Mouse (Mus musculus) limb, embryonic 12.5 days (tissue): ENCODE data around the gene Zic2. TPM values are rescaled to one million over a fixed set of nuclear protein-coding genes. Genes with fewer than 3 reads are reported as not detected.
A peak's percentile ranks its signal among the peaks of the same experiment; 100 is the strongest.

Source experiments
- ATAC-seq: fragments of 200-750 bp; cut with Nextera tagmentation; 2 replicates; pipeline ENCODE4 v1.8.0; 2017; ENCODE audit warnings: low read depth, moderate TSS enrichment; ENCODE audit not compliant: insufficient number of reproducible peaks, insufficient read depth, low FRiP score, low TSS enrichment
- H3K27ac ChIP-seq: fragments of 300-500 bp; sonication (generic); 2 replicates; pipeline ENCODE4 v1.5.1; 2016; ENCODE audit warnings: mild to moderate bottlenecking, moderate library complexity
- H3K27me3 ChIP-seq: fragments of 300-500 bp; sonication (generic); 2 replicates; pipeline ENCODE4 v1.6.1; 2016; ENCODE audit warnings: mild to moderate bottlenecking, moderate library complexity
- H3K36me3 ChIP-seq: fragments of 300-500 bp; sonication (generic); 2 replicates; pipeline ENCODE4 v1.6.1; 2016; ENCODE audit warnings: mild to moderate bottlenecking, moderate library complexity
- H3K4me1 ChIP-seq: fragments of 300-500 bp; sonication (generic); replicated peaks from 2 replicates; pipeline ENCODE4 v1.6.1; 2016
- H3K4me2 ChIP-seq: fragments of 300-500 bp; sonication (generic); 2 replicates; pipeline ENCODE4 v1.6.1; 2016; ENCODE audit warnings: mild to moderate bottlenecking, moderate library complexity
- H3K4me3 ChIP-seq: fragments of 300-500 bp; sonication (generic); replicated peaks from 2 replicates; pipeline ENCODE4 v1.5.1; 2016; ENCODE audit warnings: mild to moderate bottlenecking
- H3K9ac ChIP-seq: fragments of 300-500 bp; sonication (generic); replicated peaks from 2 replicates; pipeline ENCODE4 v1.6.1; 2016; ENCODE audit warnings: mild to moderate bottlenecking, moderate library complexity
- H3K9me3 ChIP-seq: fragments of 300-500 bp; sonication (generic); 2 replicates; pipeline ENCODE4 v1.6.1; 2016; ENCODE audit warnings: mild to moderate bottlenecking, moderate library complexity
- whole genome bisulfite sequencing: fragments of 180-500 bp; shearing (Covaris S2); methylation state at CpG from one replicate; pipeline ENCODE4 v1.1.7; 2016; 5-methylcytosine and 5-hydroxymethylcytosine counted together
- polyA plus RNA-seq: library from polyadenylated mRNA; unstranded; fragments of >200 nt; fragmentation: Nextera tagmentation; extraction: Ambion mirVana; gene quantifications from 2 replicates; pipeline ENCODE4 v1.2.1, GENCODE M21; 2016

Gene Zic2
- polyA plus RNA-seq, 1 experiment from 2014 or later: 8.0 TPM

DNA sequence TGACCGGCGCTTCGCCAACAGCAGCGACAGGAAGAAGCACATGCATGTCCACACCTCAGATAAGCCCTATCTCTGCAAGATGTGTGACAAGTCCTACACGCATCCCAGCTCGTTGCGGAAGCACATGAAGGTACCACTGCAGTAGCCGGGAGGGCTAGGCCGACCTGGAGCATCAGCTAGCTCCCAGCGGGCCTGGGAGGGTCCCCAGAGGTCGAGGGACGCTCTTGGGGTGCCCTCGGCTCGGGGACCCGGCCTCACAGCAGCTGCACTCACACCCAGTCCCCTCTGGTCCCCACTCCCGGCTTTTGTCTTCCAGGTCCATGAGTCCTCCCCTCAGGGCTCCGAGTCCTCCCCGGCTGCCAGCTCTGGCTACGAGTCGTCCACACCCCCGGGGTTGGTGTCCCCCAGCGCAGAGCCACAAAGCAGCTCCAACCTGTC, 3.4 kb downstream of the Zic2 start:
- Histone ChIP-seq H3K4me3 (peak overlapping the region; percentile 78), H3K9me3 (no peaks in the 10 kb centered on the region), H3K27ac (peak overlapping the region; percentile 79), H3K27me3 (peaks cover 71% of the 10 kb centered on the region), H3K4me1 (peaks cover 49% of the 10 kb centered on the region), H3K4me2 (peak overlapping the region; percentile 81), H3K36me3 (no peaks in the 10 kb centered on the region; the same call in 1 of the 2 replicates), H3K9ac (peak overlapping the region; percentile 96)
- ATAC-seq: no peak
- WGBS: 2% methylated on average over 22 of the region's 22 CpGs

DNA sequence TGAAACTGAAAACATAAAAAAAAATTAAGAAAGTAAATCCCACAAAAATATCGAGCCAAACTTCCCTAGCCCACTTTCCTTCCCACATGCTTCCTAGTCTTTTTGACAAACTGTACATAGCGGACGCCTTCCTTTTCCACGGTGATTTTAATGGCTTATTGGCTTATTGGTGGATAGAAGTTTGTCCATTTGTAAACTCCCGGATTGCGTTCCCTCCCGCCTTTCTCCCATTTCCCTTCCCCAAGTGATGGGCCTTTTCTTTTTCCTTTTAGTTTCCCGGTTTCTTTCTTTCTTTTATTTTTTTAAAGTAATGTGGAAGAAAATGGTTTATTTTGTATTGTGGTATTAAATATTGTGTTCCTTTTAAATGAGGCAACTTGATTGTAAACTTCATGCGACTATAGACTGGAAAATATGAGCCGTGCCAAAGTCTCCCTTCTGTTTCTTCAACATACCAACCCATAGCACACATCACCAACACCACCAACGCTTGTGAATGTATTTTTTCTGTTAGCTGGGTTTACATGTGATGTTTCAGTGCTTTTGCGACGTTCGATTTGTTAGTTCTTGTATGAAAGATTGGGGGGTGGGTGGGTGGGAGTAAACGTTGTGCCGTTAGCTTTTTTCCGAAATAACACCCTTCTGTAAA, 4.3 kb downstream of the Zic2 start:
- no peaks in the 10 kb centered on the region; the same call in 1 of the 2 replicates for H3K36me3 ChIP-seq
- peak overlapping the region; percentile 50 for H3K9ac ChIP-seq
- peaks cover 54% of the 10 kb centered on the region for H3K4me1 ChIP-seq
- H3K27me3 ChIP-seq: peaks cover 71% of the 10 kb centered on the region
- peak overlapping the region; percentile 81 for H3K4me2 ChIP-seq
- no peak for ATAC-seq
- peak overlapping the region; percentile 47; the same call in 1 of the 2 replicates for H3K27ac ChIP-seq
- H3K4me3 ChIP-seq: peak overlapping the region; percentile 34
- 11% methylated on average over 17 of the region's 17 CpGs for WGBS
- no peaks in the 10 kb centered on the region for H3K9me3 ChIP-seq

DNA sequence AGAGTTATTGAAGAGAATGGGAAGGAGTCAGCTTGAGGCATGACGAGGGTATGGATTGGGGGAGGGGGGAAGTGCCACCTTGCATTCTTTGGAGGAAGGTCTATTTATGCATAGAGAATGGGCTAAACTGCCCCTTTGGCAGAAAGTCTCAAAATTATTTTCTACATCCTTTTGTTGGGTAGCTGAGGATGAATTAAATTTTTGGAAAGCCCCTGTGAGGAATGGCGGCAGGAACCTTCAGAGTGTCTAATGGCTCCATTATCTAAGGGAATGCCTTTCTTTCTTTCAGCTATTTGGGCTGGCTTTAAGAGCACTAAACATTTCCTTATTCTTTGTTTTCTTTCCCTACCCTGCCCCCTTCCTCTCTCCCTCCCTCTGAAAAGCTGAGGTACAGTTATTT, 5.1 kb downstream of the Zic2 start:
- no peak overlapping the region; the same call in 1 of the 2 replicates for H3K9ac ChIP-seq
- peak overlapping the region; percentile 49 for H3K4me2 ChIP-seq
- H3K4me3 ChIP-seq: 0 out of 2 replicates have a peak overlapping the region, but pooled peaks have one; percentile 10
- H3K36me3 ChIP-seq: no peaks in the 10 kb centered on the region; the same call in 1 of the 2 replicates
- H3K27ac ChIP-seq: peak overlapping the region; percentile 74
- peaks cover 71% of the 10 kb centered on the region for H3K27me3 ChIP-seq
- 10% methylated on average over 2 of the region's 2 CpGs for WGBS
- no peak for ATAC-seq
- no peaks in the 10 kb centered on the region for H3K9me3 ChIP-seq
- peaks cover 56% of the 10 kb centered on the region for H3K4me1 ChIP-seq

DNA sequence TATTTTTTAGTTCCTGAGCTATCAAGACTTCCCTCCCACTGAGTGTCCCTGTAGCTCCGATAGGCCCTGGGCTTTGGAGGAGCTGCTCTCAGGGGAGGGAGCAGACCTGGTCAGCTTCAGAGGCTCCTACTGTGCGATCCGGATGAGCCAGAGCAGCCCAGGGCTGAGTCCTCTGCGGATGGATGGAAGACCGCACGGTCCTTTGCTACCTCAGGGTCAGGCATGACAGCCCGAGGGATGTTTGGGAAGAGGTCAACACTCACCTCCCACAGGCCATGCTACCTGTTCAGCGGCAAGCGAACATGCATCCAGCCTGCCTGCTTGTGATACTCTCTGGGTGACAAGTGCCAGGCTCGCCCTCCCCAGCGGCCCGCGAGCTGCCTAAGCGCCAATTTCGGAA, 5.9 kb downstream of the Zic2 start:
- H3K4me1 ChIP-seq: peaks cover 56% of the 10 kb centered on the region
- peaks cover 65% of the 10 kb centered on the region for H3K27me3 ChIP-seq
- H3K9ac ChIP-seq: peak overlapping the region; percentile 47; the same call in 1 of the 2 replicates
- ATAC-seq: 0 out of 2 replicates have a peak, but pooled peaks have one; percentile 40
- H3K4me2 ChIP-seq: peak overlapping the region; percentile 49
- H3K4me3 ChIP-seq: peak overlapping the region; percentile 23; the same call in 1 of the 2 replicates
- no peaks in the 10 kb centered on the region; the same call in 1 of the 2 replicates for H3K36me3 ChIP-seq
- H3K27ac ChIP-seq: peak overlapping the region; percentile 41
- 4% methylated on average over 15 of the region's 15 CpGs for WGBS
- no peaks in the 10 kb centered on the region for H3K9me3 ChIP-seq

DNA sequence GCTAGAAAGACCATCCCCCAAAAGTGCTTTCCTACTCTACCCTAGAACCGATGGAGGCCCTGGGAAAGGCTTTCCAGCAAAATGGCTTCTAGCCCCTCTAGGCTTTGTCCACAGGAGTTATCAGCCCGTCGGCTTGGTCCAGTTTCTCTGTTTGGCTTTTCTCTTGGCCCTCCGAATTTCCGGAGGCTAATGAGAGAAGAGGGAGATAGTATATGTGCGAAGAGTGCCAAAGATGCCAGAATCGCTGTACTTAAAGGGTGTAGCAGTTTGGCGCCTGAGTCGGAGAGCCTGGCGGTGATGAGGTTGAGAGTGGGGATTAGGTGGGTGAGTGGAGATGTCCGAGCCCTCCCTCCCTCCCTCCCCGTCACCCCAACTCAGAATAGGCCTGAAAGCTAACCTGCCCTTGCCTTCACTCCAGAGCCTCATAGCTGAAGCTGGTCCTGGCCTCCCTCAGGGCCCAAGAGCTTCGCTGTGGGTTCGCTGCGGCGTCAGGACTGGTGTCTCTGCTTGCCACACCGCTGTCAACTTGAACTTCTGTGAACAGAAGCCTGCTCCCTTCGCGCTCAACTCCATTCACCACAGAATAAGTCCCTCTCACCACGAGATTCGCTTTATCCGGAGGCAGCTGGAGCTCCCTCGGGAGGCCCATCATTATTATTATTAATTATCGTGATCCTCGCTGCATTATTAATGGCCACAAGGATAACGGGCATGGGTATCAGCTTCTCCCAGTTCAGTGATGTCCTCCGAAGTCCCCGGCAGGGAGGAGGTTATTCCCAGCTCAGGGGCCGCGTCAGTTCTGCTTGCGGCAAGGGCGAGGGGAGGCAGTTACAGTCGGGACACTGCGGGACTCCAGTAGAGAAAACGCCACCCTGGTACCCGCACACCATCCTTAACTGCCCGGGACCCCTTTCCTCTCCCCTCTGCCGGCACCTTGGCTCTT, 7.1 kb downstream of the Zic2 start:
- under 1% methylated on average over 37 of the region's 38 CpGs for WGBS
- H3K27me3 ChIP-seq: peaks cover 64% of the 10 kb centered on the region
- no peaks in the 10 kb centered on the region; the same call in 1 of the 2 replicates for H3K36me3 ChIP-seq
- H3K4me2 ChIP-seq: peak overlapping the region; percentile 49
- no peak for ATAC-seq
- peak overlapping the region; percentile 52 for H3K9ac ChIP-seq
- peak overlapping the region; percentile 19 for H3K4me3 ChIP-seq
- H3K4me1 ChIP-seq: peaks cover 62% of the 10 kb centered on the region
- no peaks in the 10 kb centered on the region for H3K9me3 ChIP-seq
- H3K27ac ChIP-seq: 0 out of 2 replicates have a peak overlapping the region, but pooled peaks have one; percentile 47

DNA sequence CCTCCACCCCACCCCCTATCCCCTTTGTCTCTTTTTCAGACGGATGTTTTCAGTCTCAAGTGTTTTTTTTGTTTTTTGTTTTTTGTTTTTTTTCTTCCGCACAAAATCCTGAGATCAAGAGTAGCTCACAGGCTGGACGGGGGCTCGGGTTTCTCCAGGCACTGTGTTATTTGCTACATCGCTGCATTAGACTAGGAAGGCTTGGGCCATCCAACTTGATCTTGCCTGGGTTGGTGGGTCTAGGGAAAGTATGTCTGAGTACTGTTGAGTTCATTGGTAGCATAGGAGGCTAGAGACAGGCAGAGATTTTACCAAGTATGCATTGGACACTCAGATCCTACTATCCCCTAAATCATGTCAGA, 7.8 kb downstream of the Zic2 start:
- WGBS: 3% methylated on average over 5 of the region's 5 CpGs
- Histone ChIP-seq H3K27ac (no peak overlapping the region), H3K4me2 (peak overlapping the region; percentile 49), H3K9me3 (no peaks in the 10 kb centered on the region), H3K4me1 (peaks cover 65% of the 10 kb centered on the region), H3K36me3 (no peaks in the 10 kb centered on the region; the same call in 1 of the 2 replicates), H3K4me3 (no peak overlapping the region; the same call in 1 of the 2 replicates), H3K9ac (peak overlapping the region; percentile 52; the same call in 1 of the 2 replicates), H3K27me3 (peaks cover 65% of the 10 kb centered on the region)
- ATAC-seq: no peak

DNA sequence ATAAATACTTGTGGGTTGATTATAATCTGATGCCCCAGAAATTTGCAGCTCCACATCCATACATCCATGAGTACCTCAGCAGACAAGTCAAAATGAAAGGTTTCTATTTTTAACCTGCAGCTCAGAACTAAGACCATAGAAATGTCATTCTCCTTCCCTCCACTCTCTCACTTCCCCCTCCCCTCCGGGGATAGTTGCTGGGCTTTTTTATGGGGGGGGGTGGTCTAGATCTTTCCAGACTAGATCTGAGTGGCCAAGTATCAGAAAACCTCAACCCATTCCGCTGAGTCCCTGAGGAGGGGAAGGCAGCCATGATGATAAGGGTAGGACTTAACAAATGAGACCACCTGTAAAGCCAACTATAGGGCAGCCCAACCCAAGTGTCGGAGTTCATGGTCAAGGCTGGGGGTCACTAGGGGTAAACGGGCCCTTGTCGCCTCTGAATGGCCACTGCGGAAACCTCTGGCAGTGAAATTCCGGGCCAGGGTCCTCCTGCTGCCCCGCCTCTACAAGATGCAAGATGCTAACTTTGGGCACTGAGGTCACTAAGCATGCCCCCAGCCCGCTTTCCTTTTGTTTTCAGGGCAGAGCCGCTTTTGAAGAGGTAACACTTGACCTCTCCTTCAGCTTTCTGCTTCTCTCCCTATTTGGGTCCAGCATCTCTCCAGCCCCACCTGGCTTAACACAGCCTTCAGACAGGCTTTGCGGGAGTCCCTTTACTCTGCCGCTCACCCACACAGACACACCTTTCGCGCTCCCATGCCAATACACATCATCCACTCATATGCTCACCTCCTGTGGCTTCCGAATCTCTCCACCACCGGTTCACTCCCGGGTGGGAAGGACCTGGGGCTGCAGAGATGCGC, 8.6 kb downstream of the Zic2 start:
- Histone ChIP-seq H3K9ac (no peak overlapping the region), H3K27ac (no peak overlapping the region), H3K9me3 (no peaks in the 10 kb centered on the region), H3K27me3 (peaks cover 58% of the 10 kb centered on the region), H3K36me3 (no peaks in the 10 kb centered on the region; the same call in 1 of the 2 replicates), H3K4me2 (peak overlapping the region; percentile 59), H3K4me3 (no peak overlapping the region), H3K4me1 (peaks cover 59% of the 10 kb centered on the region)
- 4% methylated on average over 18 of the region's 18 CpGs for WGBS
- ATAC-seq: no peak

DNA sequence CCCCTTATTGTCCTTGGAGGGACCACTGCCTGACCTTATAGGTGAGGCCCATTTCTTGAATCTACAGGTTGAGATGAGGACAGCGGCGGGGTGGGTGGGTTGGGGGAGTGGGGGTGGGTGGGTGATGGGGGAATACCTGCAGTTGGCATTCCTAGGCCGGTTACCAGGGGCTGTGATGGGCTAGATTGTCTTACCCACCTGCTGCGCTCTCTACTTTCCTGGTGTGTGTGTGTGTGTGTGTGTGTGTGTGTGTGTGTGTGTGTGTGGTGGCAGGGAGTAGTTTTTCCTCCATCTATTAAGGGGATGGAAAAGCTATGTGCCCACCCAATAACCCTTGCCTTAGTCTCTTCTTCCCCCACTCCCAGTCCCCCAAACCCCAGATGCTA, 9.2 kb downstream of the Zic2 start:
- H3K4me1 ChIP-seq: peaks cover 57% of the 10 kb centered on the region
- peaks cover 54% of the 10 kb centered on the region for H3K27me3 ChIP-seq

DNA sequence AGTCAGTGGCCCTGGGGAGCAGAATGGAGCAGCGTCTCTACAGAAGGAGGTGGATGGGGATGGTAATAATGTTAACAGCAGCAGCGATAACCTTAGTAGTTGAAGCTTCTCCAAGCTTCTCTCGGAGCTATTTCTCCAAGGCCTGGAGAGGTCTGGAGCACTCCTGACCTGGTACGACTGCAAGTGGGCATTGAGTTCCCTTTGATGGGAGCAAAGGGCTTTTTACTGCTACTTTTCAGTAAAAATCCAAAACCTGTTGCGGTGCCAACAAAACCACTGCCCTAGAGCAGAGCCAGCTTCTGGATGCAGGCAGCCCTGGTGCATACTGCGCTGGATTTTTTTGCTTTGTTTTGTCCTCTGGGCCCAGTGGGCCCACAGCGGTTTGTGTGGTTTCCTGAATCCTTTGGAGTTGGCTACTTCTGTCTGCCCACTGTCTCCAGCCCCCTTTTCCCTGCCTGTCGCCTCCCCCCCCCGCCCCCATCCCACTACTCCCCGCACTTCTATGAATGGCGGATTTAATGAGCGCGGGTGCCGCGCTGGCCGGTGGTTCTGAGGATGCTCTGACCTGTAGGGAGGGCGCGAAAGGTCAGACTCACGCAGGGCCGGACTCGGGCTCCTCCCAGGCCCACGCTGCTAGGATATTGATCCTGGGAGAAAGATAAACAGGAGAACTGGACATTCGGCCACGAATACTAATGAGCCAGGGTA, 9.8 kb downstream of the Zic2 start:
- Histone ChIP-seq H3K27me3 (peaks cover 54% of the 10 kb centered on the region), H3K36me3 (no peaks in the 10 kb centered on the region), H3K4me2 (peak overlapping the region; percentile 59), H3K27ac (peak overlapping the region; percentile 82), H3K4me1 (peaks cover 57% of the 10 kb centered on the region), H3K9me3 (no peaks in the 10 kb centered on the region), H3K9ac (peak overlapping the region; percentile 51; the same call in 1 of the 2 replicates), H3K4me3 (peak overlapping the region; percentile 24)
- ATAC-seq: no peak
- WGBS: 1% methylated on average over 24 of the region's 24 CpGs

More for the DNA sequence above, 9.2 kb downstream of the Zic2 start:
- Histone ChIP-seq H3K4me3 (no peak overlapping the region), H3K4me2 (peak overlapping the region; percentile 59), H3K27ac (peak overlapping the region; percentile 82), H3K36me3 (no peaks in the 10 kb centered on the region), H3K9me3 (no peaks in the 10 kb centered on the region), H3K9ac (no peak overlapping the region)
- WGBS: 24% methylated on average over 4 of the region's 4 CpGs
- ATAC-seq: no peak

DNA sequence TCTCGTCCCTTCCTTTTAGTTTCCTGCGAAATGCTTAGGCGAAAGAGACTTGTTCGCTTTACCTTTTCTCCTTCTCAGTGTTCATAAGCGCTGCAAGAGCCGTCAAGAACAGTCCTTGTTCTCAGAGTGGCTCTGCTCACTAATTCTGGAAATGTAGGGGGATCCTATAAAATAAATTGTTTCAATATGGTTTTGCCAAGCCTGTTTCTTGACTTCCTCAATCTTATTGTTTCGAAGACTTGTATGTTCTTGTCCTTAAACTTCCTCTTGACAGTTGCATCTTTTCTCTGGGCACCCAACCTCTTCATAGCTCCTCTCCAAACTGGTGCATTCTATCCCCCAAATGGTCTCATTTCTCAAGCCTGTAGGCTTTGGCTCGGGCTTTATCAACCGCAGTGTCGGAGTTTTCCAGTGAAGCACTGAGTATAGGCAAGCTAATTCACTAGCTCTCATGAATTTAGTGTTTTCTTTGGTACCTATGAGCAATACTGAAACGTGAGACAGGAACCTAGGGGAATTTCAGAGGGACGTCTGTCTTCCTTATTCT, 10.5 kb downstream of the Zic2 start:
- Histone ChIP-seq H3K36me3 (no peaks in the 10 kb centered on the region), H3K9me3 (no peaks in the 10 kb centered on the region), H3K4me2 (peak overlapping the region; percentile 59), H3K4me3 (peak overlapping the region; percentile 24), H3K9ac (peak overlapping the region; percentile 51; the same call in 1 of the 2 replicates), H3K27ac (peak overlapping the region; percentile 82), H3K27me3 (peaks cover 56% of the 10 kb centered on the region), H3K4me1 (peaks cover 61% of the 10 kb centered on the region)
- no peak for ATAC-seq
- WGBS: 2% methylated on average over 12 of the region's 12 CpGs
